Mouse (Mus musculus) ES-Bruce4 (cell line): Measurements from ENCODE around the gene Tapbpl. TPM values are rescaled to one million over a fixed set of nuclear protein-coding genes. Genes with fewer than 3 reads are reported as not detected.

ENCODE experiments used
- H3K27ac ChIP-seq: 2 replicates; pipeline ENCODE4 v1.5.1; 2012; ENCODE audit warnings: low read length, inconsistent platforms; ENCODE audit not compliant: insufficient read depth
- H3K27me3 ChIP-seq: 2 replicates; pipeline ENCODE4 v1.6.1; 2012; ENCODE audit warnings: mild to moderate bottlenecking, low read length, inconsistent platforms; ENCODE audit not compliant: control insufficient read depth, poor library complexity, insufficient read depth, severe bottlenecking
- H3K36me3 ChIP-seq: 2 replicates; pipeline ENCODE4 v1.6.1; 2012; ENCODE audit warnings: inconsistent platforms, mild to moderate bottlenecking, low read length, moderate library complexity; ENCODE audit not compliant: control insufficient read depth, poor library complexity, insufficient read depth, severe bottlenecking
- H3K4me1 ChIP-seq: one replicate; pipeline ENCODE4 v1.8.1; 2011; ENCODE audit warnings: low read length; ENCODE audit not compliant: control insufficient read depth, insufficient read depth
- H3K4me3 ChIP-seq: 2 replicates; pipeline ENCODE4 v1.5.1; 2011; ENCODE audit warnings: low read depth, mild to moderate bottlenecking, low read length
- H3K9ac ChIP-seq: 2 replicates; pipeline ENCODE4 v1.6.1; 2012; ENCODE audit warnings: low read depth, mild to moderate bottlenecking, inconsistent platforms; ENCODE audit not compliant: poor library complexity, severe bottlenecking
- H3K9me3 ChIP-seq: replicated peaks from 2 replicates; pipeline ENCODE4 v1.6.1; 2012; ENCODE audit warnings: mild to moderate bottlenecking, low read length, inconsistent platforms; ENCODE audit not compliant: control insufficient read depth, poor library complexity, insufficient read depth, severe bottlenecking
- CTCF ChIP-seq: IDR thresholded peaks from one replicate; pipeline ENCODE4 v1.8.1; 2011; ENCODE audit warnings: low read depth, low read length
- EP300 ChIP-seq: IDR thresholded peaks from 2 replicates; pipeline ENCODE4 v1.6.1; 2011; ENCODE audit warnings: low read depth, low read length; ENCODE audit not compliant: insufficient read depth
- POLR2A ChIP-seq: IDR thresholded peaks from one replicate; pipeline ENCODE4 v1.8.1; 2011; ENCODE audit warnings: low read length; ENCODE audit not compliant: insufficient read depth
- polyA plus RNA-seq: library from polyadenylated mRNA; stranded (reverse); fragments of >200 nt; gene quantifications from 2 replicates; pipeline ENCODE4 v1.2.4, GENCODE M21; 2011; ENCODE audit warnings: low read depth; ENCODE audit not compliant: missing spikeins, insufficient read depth, insufficient read length

Tapbpl gene
- polyA plus RNA-seq, 1 experiment: 3.9 TPM

DNA sequence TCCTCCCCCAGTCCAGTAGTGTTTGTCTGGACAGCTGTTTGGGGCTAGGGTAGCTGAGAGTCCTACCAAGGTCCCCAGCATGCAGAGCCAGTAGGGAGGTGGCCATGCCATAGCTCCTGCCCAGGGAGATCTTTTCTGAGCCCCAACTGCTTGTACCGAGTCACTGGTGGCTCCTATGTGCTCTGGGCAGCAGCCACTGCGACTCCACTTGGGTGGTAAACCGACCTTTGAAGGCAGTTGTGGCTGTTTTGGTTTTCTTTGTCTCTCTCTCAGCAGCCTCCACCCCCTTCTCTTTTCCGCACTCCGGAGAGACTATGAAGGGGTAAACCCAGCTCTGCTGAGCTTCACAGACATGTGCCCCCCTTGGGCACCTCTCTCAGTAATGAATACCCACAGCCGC lies 5.1 kb upstream of the Tapbpl start, which contains the start of gene Cd27:
TSS of gene Cd27 (minus strand) at position 229 of the 400 bp plus-strand sequence.
- TF ChIP-seq CTCF (no peak), EP300 (no peak), POLR2A (no peak)
- H3K27ac ChIP-seq: no peak within 1 kb of the TSS
- no peaks in the 10 kb centered on the region for H3K9me3 ChIP-seq
- no peaks in the 10 kb centered on the region for H3K4me1 ChIP-seq
- no peak within 1 kb of the TSS for H3K4me3 ChIP-seq
- H3K27me3 ChIP-seq: no peaks in the 10 kb centered on the region
- H3K36me3 ChIP-seq: no peaks in the 10 kb centered on the region
- no peak within 1 kb of the TSS for H3K9ac ChIP-seq

GRCm38 (mm10) chr6:125236341-125236740 lies 4.7 kb upstream of the Tapbpl start:
- H3K4me3 ChIP-seq: no peak overlapping the region
- H3K4me1 ChIP-seq: no peaks in the 10 kb centered on the region
- no peak for TF ChIP-seq CTCF
- TF ChIP-seq EP300: no peak
- no peak for TF ChIP-seq POLR2A
- H3K9me3 ChIP-seq: no peaks in the 10 kb centered on the region
- H3K27me3 ChIP-seq: no peaks in the 10 kb centered on the region
- H3K27ac ChIP-seq: no peak overlapping the region
- no peak overlapping the region for H3K9ac ChIP-seq
- H3K36me3 ChIP-seq: no peaks in the 10 kb centered on the region

DNA sequence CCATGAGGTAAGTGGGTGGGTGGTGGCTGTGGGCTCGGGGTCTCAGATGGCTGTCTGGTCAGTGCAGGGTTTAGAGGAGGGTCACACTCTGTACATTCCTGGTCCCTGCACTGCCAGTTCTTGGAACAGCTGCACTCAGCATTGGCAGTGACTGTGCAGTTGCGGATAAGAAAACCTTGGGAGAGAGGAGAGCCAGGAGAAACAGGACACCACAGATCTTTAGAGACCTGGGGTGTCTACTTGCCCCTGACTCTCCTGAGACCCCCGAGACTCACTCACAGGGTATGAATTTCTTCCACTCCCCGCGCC lies 2.8 kb upstream of the Tapbpl start:
- no peaks in the 10 kb centered on the region for H3K9me3 ChIP-seq
- TF ChIP-seq CTCF (no peak), EP300 (no peak), POLR2A (no peak)
- no peak overlapping the region for H3K9ac ChIP-seq
- H3K27ac ChIP-seq: no peak overlapping the region
- H3K4me3 ChIP-seq: no peak overlapping the region
- H3K36me3 ChIP-seq: no peaks in the 10 kb centered on the region
- no peaks in the 10 kb centered on the region for H3K27me3 ChIP-seq
- H3K4me1 ChIP-seq: no peaks in the 10 kb centered on the region

- no peaks in the 10 kb centered on the region for H3K27me3 ChIP-seq
- H3K36me3 ChIP-seq: no peaks in the 10 kb centered on the region
- TF ChIP-seq POLR2A (no peak), EP300 (no peak), CTCF (no peak)
- no peak overlapping the region for H3K4me3 ChIP-seq
- no peaks in the 10 kb centered on the region for H3K9me3 ChIP-seq
- no peaks in the 10 kb centered on the region for H3K4me1 ChIP-seq
- H3K9ac ChIP-seq: no peak overlapping the region
- H3K27ac ChIP-seq: no peak overlapping the region
These were observed 2.3 kb upstream of the Tapbpl start for GRCm38 (mm10) chr6:125233816-125234519.

GRCm38 (mm10) chr6:125232516-125232915 lies 856 bp upstream of the Tapbpl start:
- H3K4me1 ChIP-seq: no peaks in the 10 kb centered on the region

DNA sequence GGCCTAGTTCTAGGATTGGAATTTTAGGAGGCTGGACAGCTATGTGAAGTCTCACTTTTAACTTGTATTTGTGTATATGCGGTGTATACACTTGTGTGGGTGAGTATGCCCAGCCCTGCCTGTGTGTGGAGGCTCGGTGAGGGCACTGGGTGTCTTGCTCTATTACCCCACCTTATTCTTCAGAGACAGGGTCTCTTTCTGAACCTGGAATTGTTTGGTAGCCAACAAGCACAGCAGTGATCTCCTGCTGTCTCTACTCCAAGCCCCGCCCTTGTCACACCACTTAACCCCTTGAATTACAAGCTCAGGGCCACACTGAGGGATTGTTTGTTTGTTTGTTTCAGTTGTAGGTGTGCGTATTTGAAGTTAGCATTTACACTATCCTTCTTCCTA lies 381 bp upstream of the Tapbpl start:
- H3K9me3 ChIP-seq: no peaks in the 10 kb centered on the region
- H3K9ac ChIP-seq: peak overlapping the region; percentile 34
- TF ChIP-seq EP300 (no peak), POLR2A (no peak), CTCF (no peak)
- H3K27ac ChIP-seq: no peak overlapping the region
- H3K27me3 ChIP-seq: no peaks in the 10 kb centered on the region
- no peaks in the 10 kb centered on the region for H3K36me3 ChIP-seq
- peak overlapping the region; percentile 65 for H3K4me3 ChIP-seq
- H3K4me1 ChIP-seq: no peaks in the 10 kb centered on the region

More at GRCm38 (mm10) chr6:125232516-125232915, 856 bp upstream of the Tapbpl start:
- no peak for TF ChIP-seq EP300
- TF ChIP-seq CTCF: no peak
- no peak for TF ChIP-seq POLR2A
- Histone ChIP-seq H3K9me3 (no peaks in the 10 kb centered on the region), H3K27me3 (no peaks in the 10 kb centered on the region), H3K9ac (no peak overlapping the region), H3K4me3 (no peak overlapping the region), H3K27ac (no peak overlapping the region), H3K36me3 (no peaks in the 10 kb centered on the region)
